Mouse (Mus musculus): ENCODE data around the gene Gramd1c.

DNA sequence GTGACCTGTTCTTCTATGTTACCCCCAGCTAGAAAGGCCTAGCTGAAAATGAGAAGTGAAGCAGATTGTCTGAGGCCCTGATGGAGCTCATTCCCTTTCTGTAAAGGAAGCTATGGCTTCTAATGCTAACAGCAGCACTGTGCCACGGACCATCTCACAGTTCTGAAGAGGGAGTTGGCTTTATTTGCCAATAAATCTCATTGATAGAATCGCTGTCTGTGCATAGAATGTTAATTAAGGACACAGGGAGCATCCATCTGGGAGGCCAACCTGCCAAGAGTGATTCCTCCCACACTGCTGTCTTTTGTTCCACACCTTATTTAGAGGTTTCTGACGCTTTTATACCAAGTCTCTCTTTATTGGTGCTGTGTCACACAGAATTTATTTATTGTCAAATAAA lies 131.6 kb downstream of the Gramd1c start:
- no peak for TF ChIP-seq CTCF (IDR thresholded peaks at IDR 0.05; ENCODE audit: borderline replicate concordance, extremely low read depth, insufficient read depth, insufficient read length)
- no peak for TF ChIP-seq POLR2A (IDR thresholded peaks at IDR 0.05; ENCODE audit: borderline replicate concordance, extremely low read depth, insufficient read depth, insufficient read length, poor library complexity, severe bottlenecking)

All from brain, embryonic 14.5 days (tissue).